Mouse (Mus musculus): ENCODE results near the gene Inca1.

The Inca1 gene

GRCm38 (mm10) chr11:70668771-70669505 is 31.0 kb downstream of the Inca1 start, which contains the start of gene Spag7:
Spag7 (minus strand) TSS chr11:70669416.
- peak; percentile 90 for DNase-seq (ENCODE audit: low spot score)

- peak; percentile 40 for DNase-seq (ENCODE audit: low spot score)
Observed at GRCm38 (mm10) chr11:70668335-70668770, 31.6 kb downstream of the Inca1 start.

GRCm38 (mm10) chr11:70667271-70668150 is 32.4 kb downstream of the Inca1 start:
- DNase-seq (ENCODE audit: low spot score), result no peak

GRCm38 (mm10) chr11:70666687-70667086 is 33.3 kb downstream of the Inca1 start:
- no peak for DNase-seq (ENCODE audit: low spot score)

GRCm38 (mm10) chr11:70664741-70665140 is 35.2 kb downstream of the Inca1 start:
- DNase-seq (ENCODE audit: low spot score), result no peak

GRCm38 (mm10) chr11:70663957-70664356 is 36.0 kb downstream of the Inca1 start:
- no peak for DNase-seq (ENCODE audit: low spot score)

- no peak for DNase-seq (ENCODE audit: low spot score)
Observed at GRCm38 (mm10) chr11:70663101-70663500, 36.9 kb downstream of the Inca1 start.

GRCm38 (mm10) chr11:70660571-70660970 is 39.4 kb downstream of the Inca1 start:
- DNase-seq (ENCODE audit: low spot score), result no peak

- DNase-seq (ENCODE audit: low spot score), result no peak
Observed at GRCm38 (mm10) chr11:70658942-70659341, 41.0 kb downstream of the Inca1 start.

GRCm38 (mm10) chr11:70658521-70658920 is 41.4 kb downstream of the Inca1 start:
- DNase-seq (ENCODE audit: low spot score), result no peak

- DNase-seq (ENCODE audit: low spot score), result no peak
Observed at GRCm38 (mm10) chr11:70657991-70658390, 42.0 kb downstream of the Inca1 start.

- DNase-seq (ENCODE audit: low spot score), result no peak
Observed at GRCm38 (mm10) chr11:70657573-70657972, 42.4 kb downstream of the Inca1 start.

- DNase-seq (ENCODE audit: low spot score), result no peak
Observed at GRCm38 (mm10) chr11:70656964-70657363, 43.0 kb downstream of the Inca1 start, which contains the start of gene Eno3. Eno3 (plus strand) TSS chr11:70657202.

GRCm38 (mm10) chr11:70656456-70656927 is 43.5 kb downstream of the Inca1 start:
- DNase-seq (ENCODE audit: low spot score), result peak; percentile 40

- peak; percentile 57 for DNase-seq (ENCODE audit: low spot score)
Observed at GRCm38 (mm10) chr11:70655571-70656455, 44.1 kb downstream of the Inca1 start.

GRCm38 (mm10) chr11:70654923-70655570 is 44.9 kb downstream of the Inca1 start:
- DNase-seq (ENCODE audit: low spot score), result peak; percentile 70

- peak; percentile 66 for DNase-seq (ENCODE audit: low spot score)
Observed at GRCm38 (mm10) chr11:70654198-70654922, 45.6 kb downstream of the Inca1 start, which contains the start of gene Pfn1. Pfn1 (minus strand) TSS chr11:70654644.

- peak; percentile 50 for DNase-seq (ENCODE audit: low spot score)
Observed at GRCm38 (mm10) chr11:70653345-70654197, 46.4 kb downstream of the Inca1 start.

- no peak for DNase-seq (ENCODE audit: low spot score)
Observed at GRCm38 (mm10) chr11:70652884-70653344, 47.0 kb downstream of the Inca1 start.
